Mouse (Mus musculus) limb, embryonic 14.5 days (tissue): ENCODE data around the gene Nrxn3. TPM values are rescaled to one million over a fixed set of nuclear protein-coding genes. Genes with fewer than 3 reads are reported as not detected.

Experiments used
- ATAC-seq: fragments of 200-750 bp; cut with Nextera tagmentation; 2 replicates; pipeline ENCODE4 v1.8.0; 2017; ENCODE audit warnings: low read depth, moderate number of reproducible peaks, moderate TSS enrichment; ENCODE audit not compliant: low FRiP score
- DNase-seq: peaks from one replicate; pipeline ENCODE4 v3.0.0-alpha.2; 2015; ENCODE audit warnings: low spot score
- H3K27ac ChIP-seq: fragments of 300-500 bp; sonication (generic); replicated peaks from 2 replicates; pipeline ENCODE4 v1.5.1; 2014; ENCODE audit warnings: low read depth, mild to moderate bottlenecking, low read length, moderate library complexity, mixed read lengths
- H3K27me3 ChIP-seq: fragments of 300-500 bp; sonication (generic); 2 replicates; pipeline ENCODE4 v1.6.1; 2014; ENCODE audit warnings: low read length, mixed read lengths; ENCODE audit not compliant: control insufficient read depth, insufficient read depth
- H3K36me3 ChIP-seq: fragments of 300-500 bp; sonication (generic); 2 replicates; pipeline ENCODE4 v1.6.1; 2014; ENCODE audit warnings: mild to moderate bottlenecking, low read length, moderate library complexity, mixed read lengths; ENCODE audit not compliant: control insufficient read depth, insufficient read depth
- H3K4me1 ChIP-seq: fragments of 300-500 bp; sonication (generic); 2 replicates; pipeline ENCODE4 v1.6.1; 2014; ENCODE audit warnings: antibody characterized with exemption, low read length, mixed read lengths; ENCODE audit not compliant: control insufficient read depth, insufficient read depth
- H3K4me2 ChIP-seq: fragments of 300-500 bp; sonication (generic); replicated peaks from 2 replicates; pipeline ENCODE4 v1.6.1; 2014; ENCODE audit warnings: low read depth, mild to moderate bottlenecking, low read length, moderate library complexity; ENCODE audit not compliant: severe bottlenecking
- H3K4me3 ChIP-seq: fragments of 300-500 bp; sonication (generic); replicated peaks from 2 replicates; pipeline ENCODE4 v1.5.1; 2014; ENCODE audit warnings: low read length
- H3K9ac ChIP-seq: fragments of 300-500 bp; sonication (generic); 2 replicates; pipeline ENCODE4 v1.6.1; 2014; ENCODE audit warnings: mild to moderate bottlenecking, low read depth, low read length, moderate library complexity; ENCODE audit not compliant: severe bottlenecking
- H3K9me3 ChIP-seq: fragments of 300-500 bp; sonication (generic); 2 replicates; pipeline ENCODE4 v1.6.1; 2016; ENCODE audit warnings: low read length; ENCODE audit not compliant: control insufficient read depth
- POLR2A ChIP-seq: fragments of 200-500 bp; IDR thresholded peaks from 2 replicates; pipeline ENCODE4 v1.8.0; 2012; ENCODE audit warnings: inconsistent platforms, mild to moderate bottlenecking, moderate library complexity, borderline replicate concordance; ENCODE audit not compliant: insufficient read depth, insufficient read length; ENCODE audit errors: extremely low read depth
- WGBS: fragments of 180-500 bp; shearing (Covaris S2); extraction: QIAGEN DNeasy Blood & Tissue Kit; methylation state at CpG from one replicate; pipeline ENCODE4 v1.1.7; 2014; 5-methylcytosine and 5-hydroxymethylcytosine counted together
- polyA plus RNA-seq, 2 experiments: library from polyadenylated mRNA; depleted of rRNA in 1 of 2; stranded (reverse) in 1 of 2; unstranded in 1 of 2; fragments of >200 nt; fragmentation: Nextera tagmentation in 1 of 2; extraction: Ambion mirVana in 1 of 2; gene quantifications; 2 replicates each; pipeline versions ENCODE4 v1.2.1 to v1.2.3; 2012 to 2014

The Nrxn3 gene
- polyA plus RNA-seq, 2 experiments, result 0.74 to 1.4 TPM

DNA sequence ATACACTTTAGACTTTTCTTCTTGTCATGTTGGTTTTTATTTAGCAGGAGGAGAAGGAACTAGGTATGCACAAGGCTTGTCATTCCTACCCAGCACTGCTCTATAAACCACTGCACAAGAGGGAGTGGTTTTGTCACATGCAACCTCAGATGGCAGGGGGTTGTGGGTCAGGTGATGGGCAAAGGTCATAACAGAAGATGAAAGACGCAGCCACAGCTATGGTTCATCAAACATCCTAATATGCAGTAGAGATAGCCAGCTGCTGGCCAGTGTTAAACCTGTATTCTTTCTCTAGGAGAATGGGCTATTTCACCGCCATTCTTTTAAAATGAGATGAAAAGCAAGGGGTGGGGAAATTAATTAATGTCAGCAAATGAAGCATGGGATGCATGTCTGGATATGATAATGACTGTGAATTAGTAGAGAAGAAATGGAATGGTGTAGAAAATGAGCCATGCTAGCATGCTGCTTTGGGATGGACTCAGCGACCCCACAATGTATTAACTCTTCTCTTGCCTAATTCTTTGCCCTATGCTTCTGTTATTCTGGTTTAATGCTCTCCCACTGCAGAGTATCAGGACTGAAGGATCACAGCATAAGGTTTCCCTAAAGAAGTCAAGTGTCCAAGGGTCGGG lies 313.4 kb downstream of the Nrxn3 start:
- no peak for TF ChIP-seq POLR2A
- Histone ChIP-seq H3K4me1 (no peaks in the 10 kb centered on the region), H3K4me2 (no peak overlapping the region), H3K27ac (no peak overlapping the region), H3K9me3 (no peaks in the 10 kb centered on the region), H3K36me3 (no peaks in the 10 kb centered on the region), H3K27me3 (no peaks in the 10 kb centered on the region), H3K4me3 (no peak overlapping the region), H3K9ac (no peak overlapping the region)
- ATAC-seq (no peak), DNase-seq (no peak)
- 82% methylated on average over 4 of the region's 4 CpGs for WGBS

GRCm38 (mm10) chr12:89040151-89040550 lies 317.5 kb downstream of the Nrxn3 start:
- Histone ChIP-seq H3K4me2 (no peak overlapping the region), H3K4me3 (no peak overlapping the region), H3K27ac (no peak overlapping the region), H3K27me3 (no peaks in the 10 kb centered on the region), H3K9me3 (no peaks in the 10 kb centered on the region), H3K36me3 (no peaks in the 10 kb centered on the region), H3K9ac (no peak overlapping the region), H3K4me1 (no peaks in the 10 kb centered on the region)
- ATAC-seq (no peak), DNase-seq (no peak)
- no peak for TF ChIP-seq POLR2A

- Histone ChIP-seq H3K27ac (no peak overlapping the region), H3K4me2 (no peak overlapping the region), H3K4me1 (no peaks in the 10 kb centered on the region), H3K4me3 (no peak overlapping the region), H3K9me3 (no peaks in the 10 kb centered on the region), H3K9ac (no peak overlapping the region), H3K27me3 (no peaks in the 10 kb centered on the region), H3K36me3 (no peaks in the 10 kb centered on the region)
- no peak for DNase-seq
- 81% methylated on average over 2 of the region's 2 CpGs for WGBS
- TF ChIP-seq POLR2A, result no peak
- ATAC-seq, result no peak
Measured at GRCm38 (mm10) chr12:89041429-89042107, 318.9 kb downstream of the Nrxn3 start.

- H3K9me3 ChIP-seq, result no peaks in the 10 kb centered on the region
- H3K27ac ChIP-seq, result no peak overlapping the region
- H3K9ac ChIP-seq, result no peak overlapping the region
- H3K36me3 ChIP-seq, result no peaks in the 10 kb centered on the region
- H3K4me1 ChIP-seq, result no peaks in the 10 kb centered on the region
- TF ChIP-seq POLR2A, result no peak
- DNase-seq (no peak), ATAC-seq (no peak)
- H3K4me2 ChIP-seq, result no peak overlapping the region
- H3K27me3 ChIP-seq, result no peaks in the 10 kb centered on the region
- 53% methylated on average over 3 of the region's 3 CpGs for WGBS
- no peak overlapping the region for H3K4me3 ChIP-seq
Measured at GRCm38 (mm10) chr12:89049279-89049678, 326.6 kb downstream of the Nrxn3 start.

- H3K4me2 ChIP-seq, result no peak overlapping the region
- no peaks in the 10 kb centered on the region for H3K4me1 ChIP-seq
- no peak for TF ChIP-seq POLR2A
- no peak for ATAC-seq
- DNase-seq, result no peak
- no peak overlapping the region for H3K4me3 ChIP-seq
- H3K36me3 ChIP-seq, result no peaks in the 10 kb centered on the region
- H3K9ac ChIP-seq, result no peak overlapping the region
- H3K9me3 ChIP-seq, result no peaks in the 10 kb centered on the region
- H3K27ac ChIP-seq, result no peak overlapping the region
- H3K27me3 ChIP-seq, result no peaks in the 10 kb centered on the region
Measured at GRCm38 (mm10) chr12:89049686-89050085, 327.0 kb downstream of the Nrxn3 start.
